Mouse (Mus musculus) G1E (cell line): ENCODE measurements around the gene Sar1a.

ENCODE experiments used
- CTCF ChIP-seq: IDR thresholded peaks from 2 replicates; pipeline ENCODE4 v1.5.1; 2012; ENCODE audit warnings: low read depth, low read length, inconsistent platforms, mixed read lengths
- GATA1 ChIP-seq: IDR thresholded peaks from 2 replicates; pipeline ENCODE4 v1.6.1; 2012; ENCODE audit warnings: borderline replicate concordance, low read length, inconsistent platforms, mixed read lengths
- POLR2AphosphoS5 ChIP-seq: IDR thresholded peaks from 2 replicates; pipeline ENCODE4 v1.6.1; 2012; ENCODE audit warnings: low read depth, low read length, inconsistent platforms; ENCODE audit not compliant: insufficient replicate concordance
- TAL1 ChIP-seq: conservative IDR thresholded peaks from 2 replicates; pipeline ENCODE4 v1.6.1; 2012; ENCODE audit warnings: low read depth, low read length, inconsistent platforms, mixed read lengths

DNA sequence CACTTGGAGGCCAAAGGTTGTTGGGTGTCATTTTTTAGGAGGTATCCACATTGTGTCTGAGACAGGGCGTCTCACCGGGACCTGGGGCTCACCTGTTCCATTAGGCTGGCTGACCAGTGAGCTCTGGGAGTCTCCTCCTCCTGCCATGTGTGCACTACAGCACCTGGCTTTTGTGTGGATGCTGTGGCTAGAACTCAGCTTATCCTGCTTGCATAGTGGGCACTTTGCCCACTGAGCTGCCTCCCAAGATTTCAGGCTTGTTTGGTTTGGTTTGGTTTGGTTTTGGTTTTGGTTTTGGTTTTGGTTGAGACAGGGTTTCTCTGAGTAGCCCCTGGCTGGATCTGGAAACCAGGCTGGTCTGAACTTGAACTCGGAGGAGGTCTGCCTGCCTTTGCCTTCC lies 42.1 kb downstream of the Sar1a start:
- no peak for TF ChIP-seq POLR2AphosphoS5
- TF ChIP-seq CTCF = no peak
- no peak for TF ChIP-seq GATA1
- no peak for TF ChIP-seq TAL1
